Mouse (Mus musculus): ENCODE measurements around the gene Bend4.

GRCm38 (mm10) chr5:67399876-67400607 is 28.1 kb downstream of the Bend4 start:
- TF ChIP-seq CTCF (IDR thresholded peaks at IDR 0.05; ENCODE audit: borderline replicate concordance, control insufficient read depth, extremely low read depth, insufficient read depth, low read length, poor library complexity) (no peak), POLR2A (IDR thresholded peaks at IDR 0.05; ENCODE audit: control insufficient read depth, extremely low read depth, insufficient read depth, low read length, poor library complexity) (no peak)

Data from thymus, adult 2 months (tissue).